Mouse (Mus musculus) megakaryocyte, embryonic 14.5 days (primary cell): ENCODE results near the gene Gimap1.

ENCODE experiments used
- FLI1 ChIP-seq: IDR thresholded peaks from 2 replicates; pipeline ENCODE4 v1.6.1; 2012; ENCODE audit warnings: low read length, inconsistent platforms, mixed read lengths
- GATA1 ChIP-seq: IDR thresholded peaks from 3 replicates; pipeline ENCODE4 v1.6.1; 2012; ENCODE audit warnings: mixed read lengths, low read length, inconsistent platforms, borderline replicate concordance

- TF ChIP-seq FLI1 (no peak), GATA1 (no peak)
Measured at GRCm38 (mm10) chr6:48706130-48706529, 32.7 kb upstream of the Gimap1 start.
